8 mouse cellular contexts compared by ENCODE assay signal in the genomic region with DNA sequence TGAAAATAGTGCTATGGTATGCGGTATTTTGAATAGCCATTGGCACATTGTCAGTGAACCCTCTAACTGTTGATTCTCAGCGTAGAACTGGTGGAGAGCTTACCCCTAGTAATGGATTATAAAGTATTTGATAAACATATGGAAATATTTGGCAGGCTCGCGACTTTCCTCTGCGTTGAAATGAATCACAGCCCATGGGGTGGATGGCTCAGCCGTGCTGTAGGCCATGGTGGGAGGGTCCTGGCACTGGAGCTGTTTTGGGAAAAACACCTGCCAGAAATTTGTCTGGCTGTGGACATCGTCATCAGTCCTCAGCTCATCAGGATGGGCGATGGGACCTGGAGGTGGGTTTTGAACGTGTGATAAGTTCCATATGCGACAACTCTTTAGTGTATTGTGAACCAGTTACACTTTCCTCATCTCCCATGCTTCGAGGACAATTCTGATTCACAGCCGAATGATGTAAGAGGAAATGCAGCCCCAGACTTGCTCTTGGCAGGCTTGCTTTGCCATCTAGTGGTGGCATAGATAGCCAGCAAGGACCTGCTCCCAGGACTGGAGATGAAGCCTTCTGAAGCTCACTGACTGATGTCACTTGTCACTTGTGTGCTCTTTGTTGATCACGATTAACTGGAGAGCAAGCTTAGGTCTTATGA. TPM values are rescaled to one million over a fixed set of nuclear protein-coding genes. Genes with fewer than 3 reads are reported as not detected.
A peak's percentile ranks its signal among the peaks of the same experiment; 100 is the strongest.
DNase-seq lines count a peak whose midpoint lies in the region; ATAC-seq lines count a peak whose summit lies in the region.

No protein-coding gene starts in this region.

- DNase-seq in liver, result peak; percentile 33
- peak; percentile 84 for DNase-seq in embryo, embryonic 11 days
- DNase-seq in gonadal fat pad, adult 2 months (ENCODE audit: low read depth), result peak; percentile 37
- DNase-seq in kidney, adult 18-20 months, result peak; percentile 56
- peak; percentile 68 to 70 for DNase-seq in left cerebral cortex, postnatal 36 days (ENCODE audit: low spot score in 2 of 2)

- H3K36me3 ChIP-seq in liver, embryonic 12.5 days, result no peaks in the 10 kb centered on the region
- no peaks in the 10 kb centered on the region for H3K36me3 ChIP-seq in midbrain, embryonic 13.5 days
- H3K36me3 ChIP-seq in stomach, embryonic 16.5 days (ENCODE audit: control insufficient read depth, insufficient read depth, low read length), result no peaks in the 10 kb centered on the region

- H3K4me1 ChIP-seq in liver, embryonic 12.5 days, result no peaks in the 10 kb centered on the region
- H3K4me1 ChIP-seq in midbrain, embryonic 13.5 days (replicated peaks), result peaks cover 13% of the 10 kb centered on the region
- H3K4me1 ChIP-seq in stomach, embryonic 16.5 days (ENCODE audit: control insufficient read depth, insufficient read depth, low read length), result peaks cover 12% of the 10 kb centered on the region

- no peak overlapping the region for H3K27ac ChIP-seq in liver, embryonic 12.5 days
- no peak overlapping the region for H3K27ac ChIP-seq in midbrain, embryonic 13.5 days
- H3K27ac ChIP-seq in stomach, embryonic 16.5 days (ENCODE audit: low read length), result peak overlapping the region; percentile 20; the same call in 1 of the 2 replicates

- H3K4me2 ChIP-seq in liver, embryonic 12.5 days, result no peak overlapping the region
- H3K4me2 ChIP-seq in midbrain, embryonic 13.5 days (replicated peaks), result 0 out of 2 replicates have a peak overlapping the region, but pooled peaks have one; percentile 1
- H3K4me2 ChIP-seq in stomach, embryonic 16.5 days (ENCODE audit: low read depth, low read length), result 0 out of 2 replicates have a peak overlapping the region, but pooled peaks have one; percentile 2

- no peak overlapping the region for H3K9ac ChIP-seq in liver, embryonic 12.5 days
- 0 out of 2 replicates have a peak overlapping the region, but pooled peaks have one; percentile 28 for H3K9ac ChIP-seq in midbrain, embryonic 13.5 days (replicated peaks)
- H3K9ac ChIP-seq in stomach, embryonic 16.5 days (ENCODE audit: low read length), result no peak overlapping the region

- ATAC-seq in liver, embryonic 12.5 days, result no peak
- ATAC-seq in midbrain, embryonic 13.5 days, result peak; percentile 77
- peak; percentile 83 for ATAC-seq in stomach, embryonic 16.5 days (ENCODE audit: insufficient read depth, low FRiP score)

- intact Hi-C loops in left cerebral cortex, postnatal 36 days (cut with DNase I), result loop anchor here (1.0 to 10.0 kb wide), 2 partner anchors 153 to 281 kb away; a partner anchor contains a TSS

- no peaks in the 10 kb centered on the region for H3K9me3 ChIP-seq in liver, embryonic 12.5 days (replicated peaks)
- H3K9me3 ChIP-seq in midbrain, embryonic 13.5 days, result no peaks in the 10 kb centered on the region
- H3K9me3 ChIP-seq in stomach, embryonic 16.5 days (replicated peaks; ENCODE audit: control insufficient read depth, low read length), result no peaks in the 10 kb centered on the region

- peaks cover 20% of the 10 kb centered on the region; the same call in 1 of the 2 replicates for H3K27me3 ChIP-seq in liver, embryonic 12.5 days (replicated peaks)
- peaks cover 10% of the 10 kb centered on the region for H3K27me3 ChIP-seq in midbrain, embryonic 13.5 days
- H3K27me3 ChIP-seq in stomach, embryonic 16.5 days (ENCODE audit: control insufficient read depth, insufficient read depth, low read length), result no peaks in the 10 kb centered on the region

- 33% methylated on average over 13 of the region's 13 CpGs for WGBS in liver, embryonic 12.5 days (ENCODE audit: insufficient replicate concordance)
- 33% methylated on average over 13 of the region's 13 CpGs for WGBS in midbrain, embryonic 13.5 days
- WGBS in stomach, embryonic 16.5 days, result 19% methylated on average over 13 of the region's 13 CpGs

- no peak overlapping the region for H3K4me3 ChIP-seq in liver, embryonic 12.5 days
- H3K4me3 ChIP-seq in midbrain, embryonic 13.5 days (replicated peaks), result no peak overlapping the region
- H3K4me3 ChIP-seq in stomach, embryonic 16.5 days (replicated peaks; ENCODE audit: low read length), result no peak overlapping the region

RNA-seq across cellular contexts. Expression of a gene that starts 2.6 kb away (rescaled TPM):
- 0.58 and 1.3 TPM in 2 replicates for polyA plus RNA-seq in liver, embryonic 12.5 days (2016; fragmentation: Nextera tagmentation; extraction: Ambion mirVana)
- 0.08 and 0.19 TPM in 2 replicates for polyA plus RNA-seq in gonadal fat pad, adult 2 months (2012; rRNA removed)
- total RNA-seq in left cerebral cortex, postnatal 36 days (2021), result 1 to 10 TPM; 2.3 to 3.6 TPM
- polyA plus RNA-seq in midbrain, embryonic 13.5 days (2015; fragmentation: Nextera tagmentation; extraction: Ambion mirVana), result 1.4 and 1.7 TPM in 2 replicates
- polyA plus RNA-seq in stomach, embryonic 16.5 days (2015; fragmentation: Nextera tagmentation; extraction: Ambion mirVana), result 21.9 and 23.0 TPM in 2 replicates

RNA-seq across cellular contexts. Expression of a gene that starts 50.3 kb away (rescaled TPM):
- polyA plus RNA-seq in liver, embryonic 12.5 days (2016; fragmentation: Nextera tagmentation; extraction: Ambion mirVana), result 4.5 and 5.2 TPM in 2 replicates
- polyA plus RNA-seq in gonadal fat pad, adult 2 months (2012; rRNA removed), result 99.1 and 207 TPM in 2 replicates
- 10 to 100 TPM; 46.3 to 57.0 TPM for total RNA-seq in left cerebral cortex, postnatal 36 days (2021)
- polyA plus RNA-seq in midbrain, embryonic 13.5 days (2015; fragmentation: Nextera tagmentation; extraction: Ambion mirVana), result 18.7 and 20.1 TPM in 2 replicates
- polyA plus RNA-seq in stomach, embryonic 16.5 days (2015; fragmentation: Nextera tagmentation; extraction: Ambion mirVana), result 26.6 and 39.2 TPM in 2 replicates

Comparison
In these comparisons a context has a peak if more than half of its experiments do, and no peak if none do; other contexts are left out.
1. DNase-seq: peak in every context shown above with its lines; median percentile 84 in embryo, embryonic 11 days; 69 in left cerebral cortex, postnatal 36 days; 56 in kidney, adult 18-20 months; 37 in gonadal fat pad, adult 2 months; 33 in liver.